Mouse (Mus musculus) liver, embryonic 11.5 days (tissue): ENCODE data around the gene Gm9844. TPM values are rescaled to one million over a fixed set of nuclear protein-coding genes. Genes with fewer than 3 reads are reported as not detected.

Experiments used
- polyA plus RNA-seq: library from polyadenylated mRNA; unstranded; fragments of >200 nt; fragmentation: Nextera tagmentation; extraction: Ambion mirVana; gene quantifications from 2 replicates; pipeline ENCODE4 v1.2.1, GENCODE M21; 2014

Gm9844 gene
- polyA plus RNA-seq, 1 experiment from 2014 or later = 5.8 TPM

Other genes with a start within 250 kb of the Gm9844 start
- 0.10 TPM in 1 of 2 replicates, not detected in the other for gene Lypd3, start 225.7 kb upstream of the Gm9844 start, polyA plus RNA-seq
- gene Tex101, start 185.5 kb upstream of the Gm9844 start, polyA plus RNA-seq = not detected in 2 replicates
- gene BC049730, start 153.0 kb upstream of the Gm9844 start, polyA plus RNA-seq = not detected in 2 replicates
- gene Gm4763, start 135.3 kb upstream of the Gm9844 start, polyA plus RNA-seq = not detected in 2 replicates
- gene Cd177, start 101.9 kb upstream of the Gm9844 start, polyA plus RNA-seq = 0.31 and 0.33 TPM in 2 replicates
- gene Ceacam10, start 85.0 kb upstream of the Gm9844 start, polyA plus RNA-seq = not detected in 2 replicates
- gene Lypd4, start 7.7 kb downstream of the Gm9844 start, polyA plus RNA-seq = not detected in 2 replicates
- gene Dmrtc2, start 7.8 kb downstream of the Gm9844 start, polyA plus RNA-seq = not detected in 2 replicates
- 2,415 and 2,620 TPM in 2 replicates for gene Rps19, start 22.2 kb downstream of the Gm9844 start, polyA plus RNA-seq
- gene Cd79a, start 35.2 kb downstream of the Gm9844 start, polyA plus RNA-seq = 0.12 TPM in 1 of 2 replicates, not detected in the other
- gene Arhgef1, start 40.7 kb downstream of the Gm9844 start, polyA plus RNA-seq = 98.6 and 103 TPM in 2 replicates
- not detected in 2 replicates for gene Gm4881, start 82.3 kb downstream of the Gm9844 start, polyA plus RNA-seq
- gene Rabac1, start 110.5 kb downstream of the Gm9844 start, polyA plus RNA-seq = 91.3 and 101 TPM in 2 replicates
- 1.4 and 1.5 TPM in 2 replicates for gene Atp1a3, start 143.7 kb downstream of the Gm9844 start, polyA plus RNA-seq
- gene Grik5, start 210.1 kb downstream of the Gm9844 start, polyA plus RNA-seq = 3.5 and 5.3 TPM in 2 replicates
- 22.8 and 23.1 TPM in 2 replicates for gene Zfp574, start 210.4 kb downstream of the Gm9844 start, polyA plus RNA-seq